ENCODE assay signal across 14 mouse cellular contexts in the genomic region with DNA sequence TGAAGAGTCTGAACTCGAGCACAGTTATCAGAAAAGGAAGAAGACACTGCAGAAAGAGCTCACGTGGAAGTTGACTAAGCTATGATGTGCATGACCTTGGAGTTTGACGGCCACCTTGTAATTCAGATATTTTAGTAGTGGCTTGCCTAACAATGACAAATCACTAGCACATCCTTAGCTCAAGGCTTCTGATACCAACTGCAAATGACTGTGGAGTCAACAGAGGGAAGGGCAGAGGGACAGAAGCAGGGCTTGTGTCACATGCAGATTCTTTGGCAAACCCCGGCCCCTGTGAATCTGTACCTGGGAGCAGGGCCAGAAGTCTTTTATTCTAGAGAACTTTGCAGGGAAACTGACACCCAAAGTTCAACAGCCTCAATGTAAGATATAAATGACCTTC.
DNase-seq lines count a peak whose midpoint lies in the region.
"Had no signal": no experiment of that assay in that cellular context is flagged by ENCODE, and none has a peak within 500 bp of the region (broad histone marks: within the 10 kb centered on the region; RNA-seq: fewer than 3 reads in every experiment).

No protein-coding gene starts in this region.

- DNase-seq in heart, adult 9 months (ENCODE audit: low spot score in 2 of 2), result peak; percentile 5 to 16
- DNase-seq in heart, postnatal 25 days (ENCODE audit: low spot score), result no peak
- DNase-seq in adrenal gland, adult 2 months, result peak; percentile 76
- DNase-seq in adrenal gland, postnatal 14 days, result peak; percentile 69
- DNase-seq in heart, postnatal 4 days, result peak; percentile 7
- DNase-seq in layer of hippocampus, adult 9-10 months (ENCODE audit: low spot score), result no peak
- DNase-seq in right cerebral cortex, postnatal 25 days, result no peak
- DNase-seq: B cell, adult 2 months; cerebellum, adult 11 months; cerebellum, adult 9-10 months; cerebellum, postnatal 36 days; gastrocnemius, postnatal 14 days; kidney, adult 18-20 months; kidney, postnatal 25 days had no signal

- intact Hi-C loops in heart, postnatal 25 days (cut with DNase I), result no loop called here

Comparison
In these comparisons a context has a peak if more than half of its experiments do, and no peak if none do; other contexts are left out.
1. DNase-seq: peak in heart, adult 9 months (2 of 2), adrenal gland, adult 2 months (single experiment), adrenal gland, postnatal 14 days (single experiment) and heart, postnatal 4 days (single experiment); none in heart, postnatal 25 days (single experiment), layer of hippocampus, adult 9-10 months (single experiment) and right cerebral cortex, postnatal 25 days (single experiment).